Mouse (Mus musculus) heart, postnatal 0 days (tissue): ENCODE measurements at regions not wholly inside any gene's neighbourhood (a gene's known extent, or its start where the extent isn't known, plus 50 kb on each side); places are given as distances from the start of the nearest gene placed in this dataset.

Experiments
- CTCF ChIP-seq: IDR thresholded peaks from 2 replicates; pipeline ENCODE4 v1.5.1; 2016; ENCODE audit warnings: antibody characterized with exemption, control low read depth, low read depth
- EP300 ChIP-seq: IDR thresholded peaks from 2 replicates; pipeline ENCODE4 v1.6.1; 2016; ENCODE audit warnings: antibody characterized with exemption, low read depth

DNA sequence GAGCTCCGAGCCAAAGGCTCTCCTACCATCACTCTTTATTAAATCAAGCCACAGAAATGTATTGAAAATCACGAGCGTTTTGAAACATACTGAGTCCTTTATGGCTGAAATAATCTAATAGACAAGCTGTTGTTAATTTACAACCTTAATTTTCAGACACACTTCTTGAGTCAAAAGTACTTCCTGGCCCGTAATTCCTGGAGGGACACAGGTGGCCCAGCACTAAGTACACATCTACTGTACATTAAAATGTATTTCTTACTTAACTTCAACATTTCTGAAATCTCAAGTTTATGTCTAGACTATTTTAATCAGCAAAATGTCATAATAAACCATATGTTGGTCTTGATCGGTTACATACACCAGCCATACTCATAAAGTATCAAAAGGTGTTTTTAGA lies 2163.3 kb upstream of the Gm7489 start:
- TF ChIP-seq EP300 (no peak), CTCF (no peak)
